Mouse (Mus musculus): Measurements from ENCODE around the gene Igfbp7.

DNA sequence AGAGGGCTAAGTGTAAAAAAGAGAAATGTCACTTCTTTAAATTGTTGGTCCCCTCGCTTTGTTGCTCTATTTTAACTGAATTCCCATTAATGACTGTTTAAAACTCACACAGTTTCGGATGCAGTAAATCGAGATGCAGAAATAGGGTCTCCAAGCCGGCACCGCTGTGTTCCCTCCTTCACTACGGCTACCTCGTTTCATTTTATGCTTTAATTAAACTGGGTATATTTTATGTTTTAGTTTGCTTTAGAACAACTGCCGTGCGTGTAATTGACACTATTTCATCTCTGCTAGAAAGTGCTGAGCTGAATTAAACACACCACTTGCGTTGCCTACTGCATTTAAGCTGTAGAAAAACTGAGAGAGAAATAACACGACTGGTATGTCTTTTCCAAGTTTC lies 22.6 kb upstream of the Igfbp7 start:
- TF ChIP-seq CTCF (IDR thresholded peaks at IDR 0.05; ENCODE audit: low read depth, low read length): no peak
- no peak for TF ChIP-seq GATA1 (IDR thresholded peaks at IDR 0.05; ENCODE audit: borderline replicate concordance, low read length)
- TF ChIP-seq POLR2AphosphoS5 (IDR thresholded peaks at IDR 0.05; ENCODE audit: insufficient replicate concordance, low read depth, low read length): no peak
- no peak for TF ChIP-seq TAL1 (conservative IDR thresholded peaks at IDR 0.05; ENCODE audit: low read depth, low read length)
